Mouse (Mus musculus): Measurements from ENCODE around the gene Trmt44.

Trmt44 gene

DNA sequence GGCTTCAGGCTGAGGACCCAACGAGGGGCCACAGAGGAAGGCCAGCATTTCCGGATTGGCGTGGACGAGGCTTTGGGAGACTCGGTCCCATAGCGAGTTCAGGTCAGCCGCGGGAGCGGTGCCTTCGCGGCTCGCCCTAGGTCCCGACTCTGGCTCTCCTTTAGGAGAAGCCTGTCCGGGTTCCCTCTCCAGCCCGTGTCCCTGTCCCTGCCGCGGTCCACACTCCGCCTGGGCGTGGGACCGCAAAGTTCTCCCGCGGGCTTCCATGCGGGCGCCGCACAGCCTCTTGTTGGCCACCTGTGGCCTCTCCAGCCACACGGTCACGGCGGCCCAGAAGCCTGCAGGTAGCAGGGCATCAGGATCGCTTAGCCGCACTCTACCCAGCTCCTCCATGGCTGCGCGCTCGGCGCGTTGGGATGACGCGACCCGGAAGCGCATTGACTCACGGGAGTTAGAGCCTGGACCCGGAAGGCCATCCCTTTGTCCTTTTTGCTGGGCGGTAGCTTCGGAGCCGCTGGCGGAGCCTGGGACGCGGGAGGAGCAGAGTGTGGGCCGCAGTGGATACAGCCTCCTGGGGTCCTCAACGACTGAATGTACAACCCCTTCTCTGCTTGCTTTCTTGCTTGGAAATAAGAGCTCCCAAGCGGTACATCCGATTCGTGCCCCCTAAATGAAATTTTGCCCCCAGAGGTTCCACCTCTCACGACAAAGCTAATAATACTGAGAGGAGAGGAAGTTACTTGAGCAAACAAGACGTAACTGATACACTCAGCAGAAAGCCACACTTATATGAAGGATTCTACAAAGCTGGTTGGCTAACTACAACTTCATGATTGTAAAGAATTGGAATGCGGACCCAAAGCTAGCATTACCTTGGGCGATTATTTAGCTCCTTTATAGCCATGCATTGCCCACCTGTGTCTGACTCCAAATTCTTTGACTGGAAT, at the start of gene Trmt44:
Gene Trmt44, minus strand, starts transcription at position 418 of the 947 bp plus-strand sequence.
- peak; percentile 91 for DNase-seq

DNA sequence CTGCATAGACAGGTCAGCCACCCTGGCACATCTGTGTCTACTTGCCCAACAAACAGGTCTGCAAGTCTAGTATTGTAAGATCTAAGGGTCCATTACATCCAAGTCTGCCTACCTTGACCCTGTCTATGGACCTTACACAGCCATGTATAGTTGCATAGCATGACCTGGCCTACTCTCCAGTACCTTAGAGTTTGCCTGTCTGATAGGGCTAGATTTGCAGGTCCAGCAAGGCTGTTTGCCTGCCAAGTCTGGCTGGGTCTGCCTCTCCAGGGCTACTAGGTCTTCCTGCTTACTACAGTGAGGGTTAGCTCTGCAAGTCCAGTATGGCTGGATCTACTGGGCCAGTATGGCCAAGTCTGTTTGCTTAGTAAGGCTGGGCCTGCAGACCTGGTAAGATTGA, 49.0 kb upstream of the Trmt44 start:
- no peak for DNase-seq

DNA sequence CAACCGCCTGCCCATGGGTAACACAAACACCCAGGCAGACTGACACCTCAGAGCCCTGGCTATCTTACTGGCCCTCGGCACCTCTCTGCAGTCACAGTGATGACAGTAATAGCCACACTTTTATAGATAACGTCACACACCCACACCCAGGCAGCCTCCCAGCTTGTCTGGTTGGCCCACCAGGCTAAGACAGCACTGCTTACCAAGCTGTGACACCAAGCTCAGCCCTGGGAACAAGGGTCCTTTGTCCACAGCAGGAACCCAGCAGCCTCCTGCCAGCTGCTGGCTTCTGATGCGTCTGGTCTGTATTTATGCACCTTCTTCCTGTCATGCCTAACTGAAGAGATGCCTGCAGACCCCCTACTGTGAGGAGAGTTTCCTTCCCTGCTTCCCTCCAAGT, 46.2 kb upstream of the Trmt44 start:
- DNase-seq = no peak

DNA sequence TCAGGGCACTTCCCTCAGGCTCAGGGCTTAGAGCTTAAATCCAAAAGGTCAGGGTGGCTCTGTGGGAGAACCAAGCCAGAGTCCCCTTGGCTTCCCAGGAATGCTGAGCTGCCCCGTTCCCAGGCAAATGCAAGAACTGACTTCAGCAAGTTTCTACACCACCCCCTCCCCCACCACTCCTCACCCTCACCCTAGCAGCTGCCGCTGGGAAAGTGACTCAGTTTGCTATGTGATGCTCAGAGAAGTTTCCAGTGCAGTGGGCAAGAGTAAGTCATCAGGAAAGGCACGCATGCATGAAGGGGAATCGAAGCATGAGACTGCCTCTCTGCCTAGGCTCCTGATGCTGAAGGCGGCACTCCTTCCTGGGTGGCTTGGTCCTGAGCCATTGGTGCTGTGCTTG, 42.1 kb upstream of the Trmt44 start:
- no peak for DNase-seq

DNA sequence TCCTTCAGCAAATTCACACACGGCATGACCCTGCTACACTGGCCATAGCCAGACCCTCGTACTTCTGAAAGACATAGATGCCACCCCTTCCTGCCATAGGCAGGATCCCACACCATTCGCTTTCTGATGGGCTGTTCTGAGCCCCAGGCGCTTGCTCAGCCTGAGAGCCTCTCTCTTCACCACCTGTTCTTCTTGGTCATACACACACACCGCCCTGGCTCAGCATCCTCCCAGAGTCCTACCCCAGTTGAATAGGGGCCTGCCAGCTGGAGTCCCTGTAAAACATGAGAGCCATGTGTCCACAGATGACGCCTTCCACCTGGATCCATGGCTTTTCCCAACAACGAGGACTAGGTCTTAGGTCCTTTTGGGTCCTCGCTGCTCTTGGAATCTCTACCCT, 37.9 kb upstream of the Trmt44 start:
- DNase-seq = no peak

DNA sequence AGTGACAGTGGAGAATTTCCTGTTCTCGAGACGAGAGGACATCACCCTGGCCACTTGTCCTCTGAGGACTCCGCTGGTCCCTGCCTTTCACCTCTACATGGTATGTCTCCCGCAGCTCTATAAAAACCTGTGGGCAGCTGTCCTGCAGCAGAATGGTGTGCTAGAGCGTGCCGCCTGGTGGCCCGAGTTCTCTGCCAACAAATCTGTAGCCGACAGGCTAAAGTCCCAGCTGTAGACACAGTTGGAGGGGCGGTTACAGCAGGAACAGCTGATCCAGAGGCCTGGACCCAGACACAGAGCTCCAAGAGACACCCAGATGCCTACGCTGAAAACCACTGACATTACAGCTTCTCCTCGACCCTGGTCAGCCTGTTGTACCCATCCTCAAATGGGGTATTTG, 37.0 kb upstream of the Trmt44 start:
- DNase-seq = no peak

DNA sequence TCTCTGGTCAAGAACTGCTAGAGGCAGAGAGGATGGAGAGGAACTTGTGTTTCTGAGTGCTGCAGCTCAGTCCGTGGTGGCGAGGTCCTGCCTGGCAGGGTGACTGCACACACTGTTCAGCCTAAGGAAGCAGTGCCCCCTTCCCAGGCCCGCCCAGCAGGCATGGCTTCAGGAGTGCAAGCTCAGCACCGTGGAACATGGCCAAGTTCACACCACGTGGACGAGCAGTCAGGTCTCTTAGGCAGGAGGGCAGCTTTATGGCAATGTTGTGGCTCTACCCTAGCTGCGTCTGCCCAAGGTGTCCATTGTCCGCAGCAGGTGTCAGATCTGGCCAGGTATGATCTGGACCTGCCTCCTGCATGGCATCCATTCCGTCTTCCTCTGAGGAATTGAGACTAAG, 36.3 kb upstream of the Trmt44 start:
- DNase-seq = no peak

DNA sequence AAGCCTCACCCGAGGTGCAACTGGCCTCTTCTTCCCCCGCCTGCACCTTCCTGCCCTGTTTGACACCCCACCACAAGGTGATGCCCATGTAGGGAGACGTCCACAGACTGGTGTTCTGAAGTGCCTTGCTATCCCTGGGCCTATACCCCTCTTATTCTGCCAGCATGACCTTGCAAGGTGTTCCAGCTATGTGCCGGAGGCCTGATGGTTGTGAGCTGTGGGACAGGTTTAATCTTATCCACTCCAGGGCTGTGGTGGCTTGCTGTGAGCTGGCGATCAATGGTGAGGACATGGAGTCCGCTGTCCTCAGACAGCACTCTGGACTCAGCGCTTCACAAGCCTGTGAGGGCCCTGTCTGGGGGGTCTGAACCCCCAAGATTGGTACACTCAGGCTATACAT, 35.5 kb upstream of the Trmt44 start:
- DNase-seq = no peak

DNA sequence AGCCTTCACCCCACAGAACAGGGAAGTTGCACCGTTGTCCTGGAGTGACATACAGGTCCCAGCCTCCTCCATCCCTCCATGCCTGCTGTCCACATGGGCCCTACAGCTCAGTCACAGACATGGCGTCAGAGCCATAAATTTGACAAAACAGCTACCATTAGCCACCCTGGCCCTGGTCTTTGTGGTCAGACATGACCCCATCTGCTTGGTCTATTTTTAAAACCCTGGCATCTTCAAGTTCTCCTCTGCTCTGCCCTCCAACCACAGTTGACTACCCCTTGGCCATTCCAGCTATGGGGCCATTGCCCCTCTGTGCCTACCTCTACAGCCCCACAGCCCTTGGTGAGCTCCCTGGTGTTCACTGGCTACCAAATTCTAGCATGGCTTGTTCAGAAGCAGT, 35.1 kb upstream of the Trmt44 start:
- DNase-seq = no peak

DNA sequence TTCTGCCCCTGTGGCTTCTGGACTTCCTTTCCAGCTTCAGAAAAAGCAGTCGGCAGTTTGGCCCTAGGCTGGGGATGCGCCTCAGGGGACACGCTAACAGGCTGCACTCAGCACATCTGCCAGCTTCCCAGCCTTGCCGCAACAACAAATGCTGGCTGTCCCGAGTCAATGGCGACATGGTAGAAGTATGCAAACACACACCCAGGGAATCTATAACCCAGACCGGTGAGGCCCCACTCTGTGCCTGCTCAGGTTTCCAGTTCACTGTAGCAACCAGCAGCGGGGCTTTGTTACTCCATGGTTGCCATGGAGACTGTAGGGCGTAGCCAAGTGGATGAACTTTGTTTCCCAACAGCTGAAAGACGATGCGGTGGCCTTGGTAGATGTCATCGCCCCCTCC, 34.5 kb upstream of the Trmt44 start:
- no peak for DNase-seq

DNA sequence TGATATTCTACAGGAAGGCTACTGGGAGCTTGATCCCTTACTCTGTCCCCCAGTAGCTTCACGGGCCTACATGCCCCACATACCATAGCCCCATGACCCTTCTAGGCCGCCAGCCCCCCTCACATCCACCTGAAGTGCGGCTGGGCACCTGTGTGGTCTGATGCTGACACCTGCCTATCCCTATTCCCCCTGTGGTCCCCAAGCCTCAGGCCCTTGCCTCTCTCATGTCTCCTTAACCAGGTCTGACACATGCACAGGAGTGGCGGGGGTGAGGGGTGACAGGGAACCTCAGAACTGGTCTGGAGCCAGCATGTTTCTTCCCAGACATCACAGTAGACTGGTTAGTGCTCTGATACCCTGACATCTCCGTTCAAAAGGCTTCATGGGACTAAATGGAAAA, 33.7 kb upstream of the Trmt44 start:
- DNase-seq = no peak

DNA sequence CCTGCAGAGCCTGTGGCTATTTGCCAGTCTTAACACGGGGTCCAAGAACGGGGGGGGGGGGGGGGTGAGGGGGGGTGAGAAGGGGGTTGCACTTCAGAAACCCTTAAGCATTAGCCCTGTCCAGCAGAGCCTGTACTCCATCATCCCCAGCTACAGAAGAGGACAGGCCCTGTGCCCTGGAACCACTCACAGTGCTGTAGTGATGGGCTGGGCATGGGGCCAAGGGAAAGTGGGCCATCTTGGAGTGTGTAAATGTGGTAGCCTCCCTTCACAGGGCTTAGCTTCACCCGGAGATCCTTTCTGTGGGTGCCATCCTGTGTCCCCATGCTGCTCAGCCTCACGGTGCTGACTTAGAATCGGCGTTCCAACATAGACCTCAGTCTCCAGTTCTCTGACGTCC, 32.9 kb upstream of the Trmt44 start:
- no peak for DNase-seq

DNA sequence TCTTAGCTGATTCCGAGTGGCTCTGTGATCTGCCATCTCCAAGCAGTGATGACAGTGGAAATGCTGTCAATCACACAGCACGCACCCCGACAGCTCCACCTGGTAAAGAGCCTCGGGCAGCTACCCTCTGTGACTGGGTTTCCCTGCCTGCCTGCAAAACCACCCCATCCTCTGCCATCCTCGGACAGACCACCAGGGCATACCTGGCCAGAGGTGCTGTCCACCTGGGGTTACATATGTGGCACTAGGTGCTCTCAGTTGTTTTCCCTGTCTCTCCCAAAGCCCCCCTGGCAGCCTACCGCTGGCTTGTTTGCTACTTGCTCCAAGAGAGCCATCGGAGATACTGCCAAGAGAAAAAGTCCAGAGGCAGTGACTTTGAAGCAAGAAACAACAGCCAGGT, 31.9 kb upstream of the Trmt44 start:
- no peak for DNase-seq

DNA sequence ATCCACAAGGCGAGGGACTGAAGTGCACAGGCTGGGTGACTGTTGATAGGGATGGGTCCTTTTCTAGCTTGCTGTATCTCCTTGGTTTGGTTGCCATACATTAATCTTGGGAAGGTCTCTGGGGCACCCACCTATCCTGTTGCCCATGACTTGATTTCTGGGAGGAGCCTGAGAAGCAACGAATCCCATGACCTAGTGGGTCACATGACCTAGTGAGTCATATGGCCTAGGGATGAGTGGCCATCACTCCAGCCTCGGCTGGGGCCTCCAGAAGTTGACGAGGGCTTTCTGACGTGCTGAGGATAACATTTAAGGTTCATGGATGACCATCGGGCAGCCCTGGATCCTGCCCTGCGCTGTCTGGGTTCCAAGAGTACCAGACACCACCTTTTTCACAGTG, 30.5 kb upstream of the Trmt44 start:
- no peak for DNase-seq

DNA sequence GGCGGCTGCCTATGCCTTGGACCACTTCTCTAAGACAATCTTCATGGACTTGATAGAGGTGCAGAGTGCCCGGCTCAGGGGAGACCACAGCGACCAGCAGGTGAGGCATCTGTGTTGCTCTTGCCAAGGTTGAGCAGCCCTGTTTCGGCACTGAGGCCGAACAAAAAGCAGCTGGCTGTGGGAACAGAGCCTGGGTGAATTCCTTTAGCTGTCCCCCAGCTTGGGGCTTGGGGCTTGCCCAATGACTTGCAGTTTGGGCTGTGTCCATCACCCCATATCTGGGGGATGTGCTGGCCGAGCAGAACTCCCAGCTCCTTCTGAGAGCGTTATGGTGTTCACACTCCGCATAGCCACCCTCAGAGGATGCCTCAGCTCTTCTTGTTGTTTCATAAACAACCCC, 26.7 kb upstream of the Trmt44 start:
- DNase-seq = no peak

DNA sequence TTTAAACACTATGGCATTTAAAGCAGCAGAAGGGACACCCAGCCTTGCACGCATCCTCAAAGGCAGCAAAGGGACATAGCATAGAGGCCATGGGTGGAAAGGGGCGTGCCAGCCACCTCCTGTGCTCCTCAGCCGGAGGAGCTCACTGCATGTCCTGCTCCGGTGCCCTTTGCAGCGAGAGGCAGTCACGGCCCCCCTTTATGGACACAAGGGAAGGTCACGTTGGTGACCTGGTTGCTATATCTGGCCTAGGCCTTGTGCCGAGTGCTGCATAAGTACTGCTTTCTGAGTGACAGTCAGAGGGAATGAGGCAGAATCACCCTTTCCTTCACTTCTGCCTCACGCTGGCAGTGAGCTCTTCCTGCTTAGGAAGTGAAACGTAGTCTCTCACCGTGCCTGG, 25.4 kb upstream of the Trmt44 start:
- DNase-seq = no peak

DNA sequence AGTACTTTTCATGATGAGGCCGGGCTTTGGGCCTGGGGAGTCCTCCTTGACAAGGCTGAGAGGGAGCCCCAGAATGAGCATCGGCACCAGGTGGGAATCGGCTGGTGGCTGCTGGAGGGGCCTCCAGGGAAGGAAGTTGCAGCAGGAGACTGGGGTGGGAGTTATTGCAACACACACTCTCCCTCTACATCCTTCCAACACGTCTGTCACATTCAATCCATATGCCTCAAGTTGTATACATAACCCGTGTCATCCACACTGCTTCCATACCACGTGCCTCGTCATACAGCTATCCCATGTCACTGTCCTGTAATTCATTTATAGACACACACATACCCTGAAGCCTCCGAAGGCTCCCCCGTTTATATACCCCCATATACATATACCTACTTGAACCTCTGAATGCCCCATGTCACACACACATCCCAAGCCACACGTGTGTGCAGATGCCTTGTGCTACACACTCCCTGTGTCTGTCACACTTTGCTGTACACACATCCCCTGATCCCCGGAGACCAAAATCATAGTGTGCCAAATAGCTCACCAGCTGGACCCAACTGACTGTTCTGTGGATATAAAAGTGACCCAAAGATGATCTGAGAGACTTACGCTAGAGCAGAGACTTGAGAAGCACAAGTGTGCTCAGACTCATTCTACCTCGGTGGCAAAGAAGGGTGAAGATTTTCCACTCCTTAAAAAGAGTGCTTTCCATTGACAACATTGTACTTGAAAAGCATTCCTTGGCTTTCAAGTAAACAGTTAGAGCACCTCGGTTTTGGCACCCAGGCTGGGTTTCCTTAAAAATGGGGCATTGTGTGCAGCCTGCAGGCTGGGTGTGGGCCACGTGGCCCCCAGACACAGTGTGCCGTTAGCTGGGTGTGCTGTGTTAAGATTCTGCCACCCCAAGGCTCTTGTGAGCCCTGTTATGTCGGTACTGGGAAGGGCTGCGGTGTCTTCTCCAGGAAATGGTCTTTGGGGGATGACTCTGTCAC, 21.6 kb upstream of the Trmt44 start:
- DNase-seq = no peak

DNA sequence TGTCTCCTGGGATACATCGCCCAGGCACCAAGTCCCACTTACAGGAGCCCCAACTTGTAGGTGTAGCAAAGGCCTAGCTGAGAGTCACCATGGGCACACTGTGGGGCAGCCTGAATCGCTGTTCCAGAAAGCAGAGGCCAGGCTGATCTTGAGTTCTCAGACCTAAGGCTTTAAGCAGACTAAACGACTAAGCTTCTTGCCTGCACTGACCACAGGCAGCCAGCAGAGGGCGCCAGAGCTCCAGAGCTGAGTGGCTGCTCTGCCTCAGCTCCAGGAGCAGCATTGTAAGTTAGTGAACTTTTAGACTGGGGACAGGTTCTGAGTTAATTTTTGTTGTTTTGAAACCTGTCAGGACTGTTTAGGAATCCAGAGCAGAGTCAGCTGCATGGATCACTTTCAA, 20.8 kb upstream of the Trmt44 start:
- peak; percentile 70 for DNase-seq

DNA sequence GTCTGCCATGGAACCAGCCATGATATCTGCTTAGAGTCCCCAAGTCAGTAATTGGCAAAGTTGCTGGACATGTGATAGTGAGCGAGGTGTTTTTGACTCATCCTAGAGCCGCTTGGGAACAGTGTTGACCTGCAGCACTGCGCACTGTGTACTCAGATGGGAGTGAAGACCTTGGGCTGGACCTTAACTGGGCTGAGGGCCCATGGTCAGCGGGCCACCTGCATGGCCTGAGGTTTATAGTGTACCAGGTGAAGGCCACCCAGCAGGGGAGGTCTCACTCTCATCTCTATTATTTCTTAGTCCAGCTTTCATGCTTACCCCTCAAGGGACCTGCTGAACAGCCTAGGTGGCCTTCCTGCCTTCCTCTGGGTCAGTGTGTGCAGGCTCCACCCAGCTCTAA, 19.9 kb upstream of the Trmt44 start:
- no peak for DNase-seq

DNA sequence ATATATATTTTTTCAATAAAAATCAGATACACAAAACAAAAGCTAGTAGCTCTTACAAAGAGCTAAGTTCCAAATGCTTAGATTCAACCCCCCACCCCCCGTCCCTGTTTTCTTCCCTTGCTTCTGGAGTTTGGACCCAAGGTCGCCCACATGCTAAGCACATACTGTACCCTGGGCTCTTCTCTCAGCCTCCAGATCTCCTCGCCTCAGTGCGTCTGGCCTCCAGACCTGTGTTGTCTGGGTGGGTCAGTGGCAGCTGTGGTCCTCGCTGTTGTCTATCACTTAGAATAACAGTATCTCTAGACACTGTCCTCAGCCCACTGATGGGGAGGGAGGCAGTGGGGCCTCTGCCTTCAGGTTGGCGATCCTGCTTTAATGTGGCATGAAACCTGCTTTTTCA, 18.4 kb upstream of the Trmt44 start:
- no peak for DNase-seq

DNA sequence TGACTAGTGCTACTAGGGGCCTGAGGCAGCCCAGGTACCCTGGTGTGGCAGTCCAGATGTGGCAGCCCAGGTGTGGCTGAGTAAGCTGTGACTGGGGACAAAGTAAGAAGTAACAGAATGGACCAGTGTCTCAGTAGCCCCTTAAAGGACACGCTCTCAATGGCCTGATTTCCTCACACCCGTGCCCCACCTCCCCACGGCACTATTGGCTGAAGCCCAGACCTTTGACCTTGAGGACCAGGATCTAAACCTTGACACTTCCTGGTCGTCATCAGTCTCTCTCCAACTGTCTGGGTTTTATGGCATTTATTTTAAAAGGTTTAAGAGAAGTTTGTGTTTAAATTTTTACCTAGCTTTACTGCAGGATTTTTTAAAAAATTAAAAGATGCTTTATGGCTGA, 18.0 kb upstream of the Trmt44 start:
- DNase-seq = no peak

DNA sequence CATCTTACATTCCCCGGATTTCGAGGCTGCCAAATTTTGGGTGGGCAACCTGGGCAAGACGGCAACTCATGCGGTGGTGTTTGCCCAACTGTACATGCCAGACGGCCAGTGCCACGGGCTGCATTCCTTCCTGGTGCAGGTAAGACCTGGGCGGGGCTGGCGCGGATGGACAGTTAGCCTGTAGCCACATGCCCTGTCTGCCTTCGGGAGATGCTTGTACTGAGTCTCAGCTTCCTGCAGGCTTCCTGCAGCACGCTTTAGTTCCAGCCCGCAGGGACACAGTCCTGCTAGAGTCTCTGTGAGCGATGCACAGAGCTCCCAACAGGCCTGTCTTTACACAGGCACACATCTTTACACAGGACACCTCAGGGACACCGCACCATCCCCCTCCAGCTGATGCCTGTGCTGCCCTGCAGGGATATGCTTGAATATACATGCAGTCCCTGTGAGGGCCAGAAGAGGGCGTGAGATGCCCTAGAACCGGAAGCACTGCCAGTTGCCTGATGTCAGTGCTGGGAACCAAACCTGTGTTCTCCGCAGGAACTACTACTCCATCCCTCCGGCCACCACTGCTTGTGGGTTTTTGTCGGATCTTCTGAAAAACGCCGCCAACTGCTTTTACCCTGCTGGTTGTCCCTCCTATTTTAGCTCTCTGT, 17.3 kb upstream of the Trmt44 start:
- DNase-seq = peak; percentile 20

DNA sequence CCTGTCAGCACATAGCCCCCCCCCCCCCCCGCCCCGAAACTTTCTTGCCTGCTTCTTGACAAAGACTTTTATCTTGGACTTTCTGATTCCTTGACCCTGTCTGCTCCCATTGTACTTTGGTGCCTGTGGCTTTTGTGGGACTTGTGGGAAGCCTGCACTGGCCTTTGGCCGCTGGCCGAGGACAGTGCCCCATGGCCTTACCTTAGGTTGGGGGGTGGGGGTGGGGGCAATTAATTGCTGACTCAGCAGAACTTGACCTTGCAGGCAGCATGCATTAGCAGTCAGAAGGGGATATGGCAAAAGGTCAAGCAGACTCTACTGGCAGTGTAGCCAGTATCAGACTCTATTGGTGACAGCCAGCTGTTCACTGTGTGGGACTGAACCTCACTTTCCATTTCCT, 16.6 kb upstream of the Trmt44 start:
- DNase-seq = no peak
